Mouse (Mus musculus) brain, embryonic 14.5 days (tissue): ENCODE data around the gene Chpf.

Experiments used
- CTCF ChIP-seq: fragments of 200-500 bp; IDR thresholded peaks from 2 replicates; pipeline ENCODE4 v1.5.1; 2012; ENCODE audit warnings: inconsistent platforms, mild to moderate bottlenecking, moderate library complexity, borderline replicate concordance; ENCODE audit not compliant: insufficient read depth, insufficient read length; ENCODE audit errors: extremely low read depth
- POLR2A ChIP-seq: fragments of 200-500 bp; IDR thresholded peaks from 2 replicates; pipeline ENCODE4 v1.6.1; 2012; ENCODE audit warnings: mild to moderate bottlenecking, inconsistent platforms, borderline replicate concordance; ENCODE audit not compliant: poor library complexity, insufficient read depth, insufficient read length, severe bottlenecking; ENCODE audit errors: extremely low read depth

DNA sequence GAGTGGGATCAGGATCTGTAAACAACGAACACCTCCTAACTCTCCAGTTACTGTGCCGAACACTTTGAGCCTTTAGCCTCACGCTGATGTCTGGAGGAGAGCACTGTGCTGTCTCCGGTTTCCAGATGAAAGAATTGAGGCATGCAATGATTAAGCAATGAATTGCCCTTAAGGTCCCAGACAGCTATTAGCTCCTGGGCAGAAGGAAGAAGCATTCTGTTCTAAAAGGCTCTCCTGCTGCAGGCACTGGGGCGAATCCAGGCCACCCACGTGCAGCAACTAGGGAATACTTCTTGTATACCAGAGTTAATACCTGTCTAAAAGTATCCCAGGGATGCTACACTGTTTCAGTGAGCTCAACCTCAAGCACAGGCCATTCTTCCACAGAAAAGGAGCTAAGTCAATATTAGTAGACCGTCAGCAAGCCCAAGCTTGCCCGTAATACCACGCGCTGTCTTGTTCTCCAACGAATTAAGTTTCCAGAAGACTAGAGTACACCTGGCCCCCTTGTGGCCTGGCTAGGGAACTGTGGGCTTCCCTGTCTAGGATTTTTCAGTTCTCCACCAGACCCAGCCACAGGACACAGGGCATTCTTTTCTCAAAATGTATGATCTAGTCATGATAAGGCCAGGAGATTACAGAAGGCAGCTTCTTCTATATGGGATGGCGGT lies 15.9 kb upstream of the Chpf start:
- TF ChIP-seq CTCF (peak; percentile 83), POLR2A (no peak)
